Mouse (Mus musculus): ENCODE data around the gene Hand2.

DNA sequence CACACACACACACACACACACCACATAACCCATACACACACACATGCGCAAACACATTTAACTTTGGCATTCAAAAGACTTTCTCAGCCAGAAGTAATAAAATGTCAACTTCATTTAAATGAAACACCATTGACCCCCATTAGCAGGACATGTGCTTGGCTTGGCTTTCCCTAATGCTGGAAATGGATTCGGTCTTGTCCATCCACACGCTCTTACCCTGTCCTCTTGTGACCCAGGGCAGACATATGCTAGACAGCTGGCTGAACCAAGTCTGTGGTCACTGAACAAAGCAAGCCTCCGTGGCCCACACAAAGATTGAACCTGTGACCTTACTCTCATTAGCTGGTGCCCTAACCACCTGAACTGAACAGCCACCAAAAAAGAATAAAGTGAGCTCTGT, 27.3 kb upstream of the Hand2 start:
- TF ChIP-seq CTCF (IDR thresholded peaks at IDR 0.05; ENCODE audit: low read depth) (no peak), EP300 (IDR thresholded peaks at IDR 0.05; ENCODE audit: low read depth) (no peak)

All from liver, postnatal 0 days (tissue).